Mouse (Mus musculus): Measurements from ENCODE around the gene Mast2.

- TF ChIP-seq UBTF (IDR thresholded peaks at IDR 0.05; ENCODE audit: borderline replicate concordance, insufficient read depth, low read depth, low read length) = peak; percentile 35; the same call in 1 of the 2 replicates
- TF ChIP-seq MAFK (IDR thresholded peaks at IDR 0.05; ENCODE audit: borderline replicate concordance, low read depth, low read length) = no peak
- peak in 1 of 2 experiments; percentile 91; a peak in 2 of 4 replicates for TF ChIP-seq POLR2A (IDR thresholded peaks at IDR 0.05; ENCODE audit: control insufficient read depth in 1 of 2, insufficient read depth in 1 of 2, low read depth in 1 of 2, low read length in 2 of 2, poor library complexity in 1 of 2)
- no peak for TF ChIP-seq BHLHE40 (IDR thresholded peaks at IDR 0.05; ENCODE audit: borderline replicate concordance, low read depth, low read length)
- no peak for TF ChIP-seq ZC3H11A (IDR thresholded peaks at IDR 0.05; ENCODE audit: low read depth, low read length)
- TF ChIP-seq E2F4 (IDR thresholded peaks at IDR 0.05; ENCODE audit: borderline replicate concordance, low read depth, low read length) = no peak
- no peak for TF ChIP-seq HCFC1 (IDR thresholded peaks at IDR 0.05; ENCODE audit: low read depth, low read length)
Observed at GRCm38 (mm10) chr4:116463231-116464125, 505 bp downstream of the Mast2 start.

Measured in MEL (cell line).